Mouse (Mus musculus) layer of hippocampus, adult 2 months (tissue): ENCODE data around the gene Eaf2. TPM values are rescaled to one million over a fixed set of nuclear protein-coding genes. Genes with fewer than 3 reads are reported as not detected.

Experiments used
- DNase-seq, 2 experiments: peaks; one replicate each; pipeline ENCODE4 v3.0.0; 2022; ENCODE audit warnings: low spot score in 2 of 2
- H3K27ac ChIP-seq: fragments of 200-600 bp; 2 replicates; pipeline ENCODE4 v1.8.1; 2022
- H3K4me3 ChIP-seq: fragments of 200-600 bp; 2 replicates; pipeline ENCODE4 v1.8.1; 2022; ENCODE audit warnings: mild to moderate bottlenecking
- CTCF ChIP-seq: fragments of 200-600 bp; conservative IDR thresholded peaks from 2 replicates; pipeline ENCODE4 v1.8.1; 2022; ENCODE audit warnings: antibody characterized with exemption, mild to moderate bottlenecking, moderate library complexity
- total RNA-seq, 2 experiments: library from RNA; stranded (reverse); gene quantifications; 2 replicates each; pipeline ENCODE4 v1.2.3; 2021

The Eaf2 gene
- total RNA-seq, 2 experiments from 2014 or later: 1.7 to 3.4 TPM

- DNase-seq: no peak
- TF ChIP-seq CTCF: no peak
- H3K27ac ChIP-seq: no peak overlapping the region
- no peak overlapping the region for H3K4me3 ChIP-seq
These were observed 53.3 kb downstream of the Eaf2 start for GRCm38 (mm10) chr16:36821474-36821873.

- no peak overlapping the region for H3K27ac ChIP-seq
- TF ChIP-seq CTCF: no peak
- no peak for DNase-seq
- H3K4me3 ChIP-seq: no peak overlapping the region
These were observed 54.1 kb downstream of the Eaf2 start for GRCm38 (mm10) chr16:36820747-36821146.

- Histone ChIP-seq H3K27ac (no peak overlapping the region), H3K4me3 (no peak overlapping the region)
- no peak for DNase-seq
- no peak for TF ChIP-seq CTCF
These were observed 54.8 kb downstream of the Eaf2 start for GRCm38 (mm10) chr16:36820016-36820415.

GRCm38 (mm10) chr16:36817321-36817926 is 57.4 kb downstream of the Eaf2 start:
- DNase-seq: peak; percentile 77 to 90
- H3K27ac ChIP-seq: no peak overlapping the region
- no peak overlapping the region for H3K4me3 ChIP-seq
- TF ChIP-seq CTCF: peak; percentile 93

GRCm38 (mm10) chr16:36816916-36817315 is 57.9 kb downstream of the Eaf2 start:
- Histone ChIP-seq H3K27ac (no peak overlapping the region), H3K4me3 (no peak overlapping the region)
- DNase-seq: no peak
- no peak for TF ChIP-seq CTCF

- H3K27ac ChIP-seq: no peak overlapping the region
- no peak for DNase-seq
- no peak for TF ChIP-seq CTCF
- no peak overlapping the region for H3K4me3 ChIP-seq
These were observed 61.1 kb downstream of the Eaf2 start for GRCm38 (mm10) chr16:36813680-36814079.

GRCm38 (mm10) chr16:36808616-36809015 is 66.2 kb downstream of the Eaf2 start:
- no peak overlapping the region for H3K4me3 ChIP-seq
- no peak for TF ChIP-seq CTCF
- no peak for DNase-seq
- H3K27ac ChIP-seq: no peak overlapping the region

- DNase-seq: no peak
- H3K4me3 ChIP-seq: no peak overlapping the region
- peak; percentile 60 for TF ChIP-seq CTCF
- H3K27ac ChIP-seq: no peak overlapping the region
These were observed 72.4 kb downstream of the Eaf2 start for GRCm38 (mm10) chr16:36802361-36802760.

- Histone ChIP-seq H3K27ac (no peak overlapping the region), H3K4me3 (no peak overlapping the region)
- DNase-seq: no peak
- TF ChIP-seq CTCF: no peak
These were observed 76.5 kb downstream of the Eaf2 start for GRCm38 (mm10) chr16:36798334-36798733.

- DNase-seq: no peak
- TF ChIP-seq CTCF: no peak
- no peak overlapping the region for H3K4me3 ChIP-seq
- no peak overlapping the region for H3K27ac ChIP-seq
These were observed 79.8 kb downstream of the Eaf2 start for GRCm38 (mm10) chr16:36794976-36795375.

GRCm38 (mm10) chr16:36790166-36790565 is 84.6 kb downstream of the Eaf2 start:
- no peak for TF ChIP-seq CTCF

GRCm38 (mm10) chr16:36786466-36786865 is 88.3 kb downstream of the Eaf2 start:
- Histone ChIP-seq H3K27ac (no peak overlapping the region), H3K4me3 (no peak overlapping the region)
- DNase-seq: no peak
- TF ChIP-seq CTCF: no peak

More at GRCm38 (mm10) chr16:36790166-36790565, 84.6 kb downstream of the Eaf2 start:
- no peak overlapping the region for H3K27ac ChIP-seq
- DNase-seq: no peak
- H3K4me3 ChIP-seq: no peak overlapping the region

GRCm38 (mm10) chr16:36784594-36785313 is 90.0 kb downstream of the Eaf2 start, which contains the start of gene Slc15a2:
Gene Slc15a2 (minus strand): TSS chr16:36784962.
- Histone ChIP-seq H3K4me3 (peak within 1 kb of the TSS; percentile 50), H3K27ac (peak within 1 kb of the TSS; percentile 86)
- TF ChIP-seq CTCF: no peak
- peak; percentile 57 to 61 for DNase-seq

GRCm38 (mm10) chr16:36784146-36784545 is 90.7 kb downstream of the Eaf2 start:
- H3K4me3 ChIP-seq: peak overlapping the region; percentile 50
- TF ChIP-seq CTCF: no peak
- no peak for DNase-seq
- H3K27ac ChIP-seq: peak overlapping the region; percentile 86
